Mouse (Mus musculus): ENCODE measurements around the gene Rom1.
"Not testable (repeated sequence)": the region's sequence is repeated elsewhere in the genome, so short reads cannot be mapped to it uniquely, and the experiment has no call there.

Rom1 gene

GRCm38 (mm10) chr19:8929224-8930088, at the start of gene Rom1, which contains the start of gene Eml3:
Gene Rom1, minus strand, starts transcription at chr19:8929356.
Gene Eml3, plus strand, starts transcription at chr19:8929552.
- DNase-seq (ENCODE audit: low spot score in 2 of 2) = peak; percentile 86 to 93

- no peak for DNase-seq (ENCODE audit: low spot score in 2 of 2)
These were observed 47.4 kb upstream of the Rom1 start for GRCm38 (mm10) chr19:8976535-8976934.

- DNase-seq (ENCODE audit: low spot score in 2 of 2) = no peak
These were observed 46.3 kb upstream of the Rom1 start for GRCm38 (mm10) chr19:8975491-8975890.

DNA sequence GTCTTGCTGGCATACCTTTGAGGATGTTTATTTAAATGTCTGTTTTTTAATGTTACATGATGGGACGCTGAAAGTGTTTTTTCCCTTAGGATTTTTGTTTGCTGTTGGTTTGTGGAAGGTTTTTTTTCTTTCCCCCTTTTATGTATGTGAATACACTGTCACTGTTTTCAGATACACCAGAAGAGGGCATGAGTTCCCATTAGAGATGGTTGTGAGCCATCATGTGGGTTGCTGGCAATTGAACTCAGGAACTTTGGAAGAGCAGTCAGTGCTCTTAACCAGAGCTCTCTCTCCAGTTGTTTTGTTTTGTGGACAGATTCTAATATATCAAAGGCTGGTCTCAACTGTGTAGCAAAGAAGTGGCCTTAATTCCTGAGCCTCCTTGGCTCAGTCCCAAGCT, 45.5 kb upstream of the Rom1 start:
- DNase-seq (ENCODE audit: low spot score in 2 of 2) = no peak

DNA sequence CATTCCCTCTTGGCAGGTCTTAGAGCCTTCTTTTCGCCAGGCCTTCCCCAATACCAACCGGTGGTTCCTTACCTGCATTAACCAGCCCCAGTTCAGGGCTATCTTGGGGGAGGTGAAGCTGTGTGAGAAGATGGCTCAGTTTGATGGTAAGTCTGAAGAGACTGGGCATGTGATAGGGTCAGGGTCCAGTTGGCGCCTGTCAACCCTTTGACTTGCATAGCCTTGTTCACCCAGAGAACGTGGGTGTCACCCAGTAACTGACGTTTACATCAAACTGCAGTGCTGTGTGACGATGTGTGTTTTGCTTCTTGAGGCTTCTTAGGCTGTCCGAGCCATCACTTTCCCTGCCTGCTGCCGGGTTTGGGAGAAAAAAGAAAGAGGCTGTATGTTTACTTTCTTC, 43.3 kb upstream of the Rom1 start:
- DNase-seq (ENCODE audit: low spot score in 2 of 2) = not testable (repeated sequence)

DNA sequence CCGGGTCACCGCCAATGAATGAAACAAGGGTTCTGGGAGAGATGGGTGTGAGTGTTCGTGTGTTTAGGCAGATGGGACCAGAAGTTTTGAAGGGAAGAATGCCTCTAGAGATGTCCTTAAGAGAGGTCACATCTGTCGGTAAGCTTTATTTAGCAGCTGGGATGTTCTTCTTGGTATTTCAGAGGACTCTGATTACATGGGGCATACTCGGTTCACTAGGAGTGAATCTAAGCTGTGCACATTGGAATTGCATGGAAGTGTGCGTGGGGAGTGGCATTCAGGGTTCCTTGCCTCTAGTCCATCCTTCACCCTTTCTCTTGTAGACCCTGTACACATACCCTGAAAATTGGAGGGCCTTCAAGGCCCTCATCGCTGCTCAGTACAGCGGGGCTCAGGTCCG, 38.7 kb upstream of the Rom1 start:
- no peak for DNase-seq (ENCODE audit: low spot score in 2 of 2)

DNA sequence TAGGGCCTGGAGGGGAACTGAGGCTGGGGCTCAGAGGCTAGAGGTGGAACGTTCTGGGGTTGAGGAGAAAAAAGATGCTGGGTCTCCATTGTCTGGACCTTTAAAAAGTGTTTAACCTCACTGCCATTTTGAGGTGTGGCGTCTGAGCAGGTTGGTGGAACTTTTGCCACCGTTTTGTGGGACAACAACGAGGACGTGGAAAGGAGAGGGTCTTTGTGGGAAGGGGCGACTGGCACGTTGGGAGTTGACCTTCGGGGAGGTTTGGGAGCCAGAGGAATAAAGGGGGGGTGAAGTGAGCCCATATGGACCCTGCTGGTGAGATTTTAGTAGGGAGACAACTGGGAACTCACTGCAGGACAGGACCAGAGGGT, 38.2 kb upstream of the Rom1 start:
- no peak for DNase-seq (ENCODE audit: low spot score in 2 of 2)

DNA sequence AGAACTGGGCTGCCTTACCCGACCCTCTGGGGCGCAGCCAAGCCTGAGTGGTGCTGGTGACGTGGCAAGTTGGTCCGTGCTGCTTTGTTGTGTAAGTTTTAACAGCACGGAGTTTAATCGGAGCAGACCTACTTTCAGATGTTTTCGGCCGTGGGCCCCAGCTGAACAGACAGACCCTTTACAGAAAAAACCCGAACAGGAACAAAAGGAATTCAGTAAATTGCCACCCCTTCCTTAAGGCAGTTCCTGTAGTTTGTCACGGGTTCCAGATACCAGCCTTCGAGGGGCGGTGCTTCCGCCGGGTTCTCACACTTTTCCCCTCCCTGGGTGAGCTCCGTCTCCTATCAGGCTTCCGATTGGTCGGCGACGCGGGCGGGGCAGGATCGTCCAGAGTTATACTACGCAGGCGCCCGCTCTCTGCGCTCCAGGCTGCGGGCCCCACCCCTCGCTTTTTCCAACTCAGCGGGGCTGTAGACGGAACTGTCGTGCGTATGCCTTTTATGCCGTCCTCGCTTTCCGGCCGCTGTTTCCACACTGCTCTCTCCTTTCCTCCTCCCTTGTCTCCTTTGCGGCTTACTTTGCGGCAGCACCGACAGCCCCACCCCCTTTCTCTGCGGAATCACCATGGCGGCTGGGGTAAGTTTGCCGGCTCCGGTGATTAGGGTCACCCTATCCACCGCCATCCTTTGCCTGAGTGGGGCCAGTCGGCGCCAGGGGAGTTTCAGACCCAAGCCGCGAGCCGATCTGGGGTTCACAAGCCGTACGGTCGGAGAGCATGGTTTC, 37.6 kb upstream of the Rom1 start, which contains the start of gene Eef1g:
TSS of gene Eef1g (plus strand) at position 452 of the 783 bp plus-strand sequence.
- peak; percentile 86 to 99 for DNase-seq (ENCODE audit: low spot score in 2 of 2)

DNA sequence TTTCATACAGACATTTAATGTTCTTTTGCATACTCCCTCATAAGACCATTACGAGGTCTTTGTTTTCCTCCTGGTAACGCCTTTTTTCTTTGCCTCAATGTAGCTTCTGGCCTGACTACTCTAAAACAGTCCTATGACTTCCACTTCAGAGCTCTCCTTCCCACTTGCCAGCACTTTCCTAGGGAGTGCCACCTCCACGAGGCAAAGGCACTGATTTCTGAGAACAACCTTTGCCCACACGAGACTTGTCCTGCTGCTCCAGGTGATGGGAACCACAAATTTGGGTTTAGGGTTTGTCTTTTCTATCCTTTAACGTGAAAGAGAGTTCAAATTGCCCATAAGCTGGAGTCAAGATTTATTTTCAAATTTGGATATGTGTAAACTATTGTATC, 37.0 kb upstream of the Rom1 start:
- no peak for DNase-seq (ENCODE audit: low spot score in 2 of 2)

- no peak for DNase-seq (ENCODE audit: low spot score in 2 of 2)
These were observed 36.6 kb upstream of the Rom1 start for GRCm38 (mm10) chr19:8965771-8966170.

DNA sequence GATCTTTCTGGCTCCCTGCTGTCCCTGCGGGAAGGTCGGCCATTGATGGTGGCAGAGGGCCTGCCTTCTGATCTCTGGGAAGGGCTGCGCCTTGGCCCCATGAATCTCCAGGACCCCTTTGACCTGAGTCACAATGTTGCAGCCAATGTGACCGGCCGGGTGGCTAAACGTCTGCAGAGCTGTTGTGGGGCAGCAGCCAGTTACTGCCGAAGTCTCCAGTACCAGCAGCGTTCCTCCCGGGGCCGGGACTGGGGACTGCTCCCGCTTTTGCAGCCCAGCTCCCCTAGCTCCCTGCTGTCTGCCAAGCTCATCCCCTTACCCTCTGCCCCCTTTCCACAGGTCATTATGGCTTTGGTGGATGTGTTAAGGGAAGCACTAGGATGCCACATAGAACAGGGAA, 35.9 kb upstream of the Rom1 start:
- DNase-seq (ENCODE audit: low spot score in 2 of 2) = no peak

- DNase-seq (ENCODE audit: low spot score in 2 of 2) = no peak
These were observed 33.1 kb upstream of the Rom1 start for GRCm38 (mm10) chr19:8962256-8962655.

DNA sequence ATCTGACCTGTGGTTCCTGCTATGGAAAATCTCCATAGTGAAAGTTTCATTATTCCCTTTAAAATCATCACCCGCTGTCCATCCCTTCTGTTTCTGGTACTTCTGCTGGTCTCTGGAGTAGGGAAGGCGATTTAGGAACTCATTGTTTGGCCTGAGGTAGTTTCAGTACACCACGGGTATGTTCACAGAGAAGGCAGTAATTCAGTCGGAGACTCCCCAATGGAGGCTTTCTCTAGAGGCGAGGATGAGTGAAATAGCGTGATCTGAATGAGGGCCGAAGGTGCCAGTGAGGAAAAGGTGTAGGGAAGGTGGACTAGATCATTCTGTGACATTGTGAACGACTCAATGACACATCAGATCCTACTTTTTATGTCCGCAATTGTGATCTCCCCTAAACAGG, 25.0 kb upstream of the Rom1 start:
- no peak for DNase-seq (ENCODE audit: low spot score in 2 of 2)

- peak; percentile 86 to 88 for DNase-seq (ENCODE audit: low spot score in 2 of 2)
These were observed 24.2 kb upstream of the Rom1 start, which contains the start of gene Tut1 for GRCm38 (mm10) chr19:8953135-8954039. Gene Tut1, plus strand, starts transcription at chr19:8953847.

DNA sequence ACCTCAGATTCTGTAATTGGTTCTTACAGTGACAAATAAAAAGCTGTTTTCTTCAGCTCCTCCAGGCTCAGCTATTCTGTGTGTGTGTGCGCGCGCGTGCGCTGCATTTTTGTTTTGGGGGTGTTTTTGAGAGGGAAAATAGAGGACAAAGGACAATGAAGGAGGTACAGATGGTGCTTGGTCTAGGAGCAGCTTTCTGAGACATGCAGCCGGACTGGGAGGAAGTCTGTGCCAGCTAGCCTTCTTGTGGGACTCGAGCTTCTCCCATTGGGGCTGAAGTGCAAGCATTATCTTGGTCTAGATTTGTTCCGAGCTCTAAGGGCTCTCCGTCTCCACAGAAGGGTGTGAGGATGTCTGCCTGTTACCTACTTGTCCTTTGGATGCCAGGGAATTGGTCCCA, 23.1 kb upstream of the Rom1 start:
- DNase-seq (ENCODE audit: low spot score in 2 of 2) = no peak

GRCm38 (mm10) chr19:8950190-8950589, 21.0 kb upstream of the Rom1 start:
- no peak for DNase-seq (ENCODE audit: low spot score in 2 of 2)

DNA sequence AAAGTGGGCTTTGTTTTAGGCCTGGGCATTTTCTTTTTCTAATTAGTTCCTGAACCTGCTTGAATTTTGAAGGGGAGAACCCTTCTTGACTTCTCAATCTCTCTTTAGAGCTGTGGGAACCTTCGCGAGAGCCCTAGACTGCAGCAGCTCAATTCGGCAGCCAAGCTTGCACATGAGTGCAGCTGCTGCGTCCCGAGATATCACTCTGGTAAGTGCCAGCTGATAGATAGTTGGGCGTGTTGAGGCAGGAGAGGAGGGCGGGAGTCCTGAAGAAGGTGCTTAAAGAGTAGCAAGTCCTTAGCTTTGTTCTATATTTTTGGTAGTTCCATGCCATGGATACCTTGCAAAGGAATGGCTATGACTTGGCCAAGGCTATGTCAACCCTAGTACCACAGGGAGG, 17.8 kb upstream of the Rom1 start:
- no peak for DNase-seq (ENCODE audit: low spot score in 2 of 2)

GRCm38 (mm10) chr19:8945251-8945650, 16.1 kb upstream of the Rom1 start:
- DNase-seq (ENCODE audit: low spot score in 2 of 2) = no peak

DNA sequence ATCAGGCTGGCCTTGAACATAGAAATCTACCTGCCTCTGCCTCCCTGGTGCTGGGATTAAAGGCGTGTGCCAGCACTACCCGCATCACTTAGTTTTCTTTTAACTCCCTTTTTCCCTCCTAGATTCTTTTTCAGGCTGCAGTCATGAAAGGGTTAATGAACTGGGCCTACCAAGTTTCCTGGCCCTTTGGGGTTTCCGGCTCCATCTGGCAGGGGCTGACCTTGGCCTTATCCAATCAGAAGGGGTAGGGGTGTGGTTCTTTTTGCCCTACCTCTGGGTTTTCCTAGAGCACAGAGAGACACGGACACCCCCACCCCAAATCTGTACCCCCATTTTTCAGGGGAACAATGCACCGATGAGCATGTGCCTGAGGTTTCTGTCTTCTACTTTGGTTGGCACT, 15.6 kb upstream of the Rom1 start:
- no peak for DNase-seq (ENCODE audit: low spot score in 2 of 2)

GRCm38 (mm10) chr19:8944062-8944461, 14.9 kb upstream of the Rom1 start:
- no peak for DNase-seq (ENCODE audit: low spot score in 2 of 2)

GRCm38 (mm10) chr19:8943047-8943446, 13.9 kb upstream of the Rom1 start:
- no peak for DNase-seq (ENCODE audit: low spot score in 2 of 2)
